Mouse (Mus musculus) T-helper 2 cell (primary cell): ENCODE data around the gene Tex2.

Source experiments
- in situ Hi-C: fragments of 300-600 bp; cut with MboI, MseI; formaldehyde crosslinking; loops from one replicate; pipeline ENCODE4 v1.15.1; 2025; ENCODE audit warnings: high pct_unique_total_duplicates

Gene Tex2

DNA sequence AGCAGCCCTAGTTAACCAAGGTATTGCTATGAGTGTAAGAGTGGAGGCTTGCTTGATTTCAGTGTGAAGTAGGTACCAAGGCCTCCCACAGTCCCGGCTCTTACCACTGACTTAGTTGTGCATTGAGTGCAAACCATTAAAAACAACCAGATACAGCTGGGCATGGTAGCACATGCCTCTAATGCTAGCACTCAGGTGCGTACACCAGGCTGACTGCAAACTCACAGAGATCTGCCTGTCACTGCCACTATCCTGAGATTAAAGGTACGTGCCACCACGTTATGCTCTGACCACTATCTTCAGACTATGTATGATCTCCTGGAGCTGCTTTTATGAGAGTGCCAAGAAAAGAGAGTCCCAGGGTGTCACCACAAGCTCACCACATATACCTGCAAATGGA, 67.1 kb downstream of the Tex2 start:
- in situ Hi-C loops: no loop called here

GRCm38 (mm10) chr11:106544916-106545315, 68.3 kb downstream of the Tex2 start:
- in situ Hi-C loops: no loop called here

GRCm38 (mm10) chr11:106544133-106544532, 69.1 kb downstream of the Tex2 start:
- in situ Hi-C loops: no loop called here

- in situ Hi-C loops: no loop called here
Observed at GRCm38 (mm10) chr11:106543006-106543405, 70.2 kb downstream of the Tex2 start.

DNA sequence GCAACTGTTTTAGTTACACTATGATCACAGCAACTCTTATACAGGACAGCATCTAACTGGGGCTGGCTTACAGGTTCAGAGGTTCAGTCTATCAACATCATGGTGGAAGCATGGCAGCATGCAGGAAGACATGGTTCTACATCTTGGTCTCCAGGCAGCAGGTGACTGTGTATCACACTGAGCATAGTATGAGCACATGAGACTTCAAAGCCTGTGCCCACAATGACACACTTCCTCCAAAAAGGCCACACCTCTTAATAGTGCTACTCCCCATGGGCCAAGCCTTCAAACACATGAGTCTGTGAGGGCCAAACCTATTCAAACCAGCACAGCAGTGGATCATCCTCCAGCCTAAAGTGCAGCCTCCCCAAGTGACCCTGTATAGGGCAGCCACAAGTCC, 70.8 kb downstream of the Tex2 start:
- in situ Hi-C loops: no loop called here

GRCm38 (mm10) chr11:106540506-106541268, 72.5 kb downstream of the Tex2 start:
- in situ Hi-C loops: no loop called here

DNA sequence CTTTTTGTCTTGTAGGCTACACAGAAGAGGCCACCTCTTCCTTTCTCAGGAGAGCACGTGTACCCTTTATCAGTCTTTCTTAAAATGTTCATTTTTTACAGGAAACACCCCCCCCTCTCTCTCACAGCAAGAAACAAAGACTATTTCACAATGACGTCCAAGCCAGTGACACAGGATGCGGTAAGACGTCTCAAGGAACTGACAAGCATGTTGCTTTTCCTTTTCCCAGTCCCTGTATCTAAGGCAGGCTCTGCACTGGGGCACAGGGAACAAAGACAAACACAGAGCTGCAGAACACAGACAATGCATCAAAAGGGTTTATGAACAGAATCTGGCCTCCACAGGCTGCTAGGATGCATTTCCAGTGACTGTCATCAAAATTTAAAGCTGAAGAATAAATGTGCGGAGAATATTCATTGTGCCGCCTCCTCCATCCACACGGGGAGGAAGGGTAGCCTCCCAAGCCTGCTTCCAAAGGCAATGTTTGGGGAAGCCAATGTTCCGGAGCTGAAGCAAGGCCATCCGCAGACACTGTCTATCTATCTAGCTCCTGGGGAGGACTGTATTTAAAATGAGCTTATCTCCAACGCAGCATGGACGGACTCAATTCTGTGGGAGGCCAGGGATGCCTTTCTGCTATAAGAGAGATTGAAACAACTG, 76.8 kb downstream of the Tex2 start:
- in situ Hi-C loops: loop anchor here (10.0 kb wide), 1 partner anchor 238 kb away; the partner anchor contains the start of gene Polg2

GRCm38 (mm10) chr11:106535660-106536252, 77.5 kb downstream of the Tex2 start:
- in situ Hi-C loops: loop anchor here (10.0 kb wide), 1 partner anchor 239 kb away; the partner anchor contains the start of gene Polg2

DNA sequence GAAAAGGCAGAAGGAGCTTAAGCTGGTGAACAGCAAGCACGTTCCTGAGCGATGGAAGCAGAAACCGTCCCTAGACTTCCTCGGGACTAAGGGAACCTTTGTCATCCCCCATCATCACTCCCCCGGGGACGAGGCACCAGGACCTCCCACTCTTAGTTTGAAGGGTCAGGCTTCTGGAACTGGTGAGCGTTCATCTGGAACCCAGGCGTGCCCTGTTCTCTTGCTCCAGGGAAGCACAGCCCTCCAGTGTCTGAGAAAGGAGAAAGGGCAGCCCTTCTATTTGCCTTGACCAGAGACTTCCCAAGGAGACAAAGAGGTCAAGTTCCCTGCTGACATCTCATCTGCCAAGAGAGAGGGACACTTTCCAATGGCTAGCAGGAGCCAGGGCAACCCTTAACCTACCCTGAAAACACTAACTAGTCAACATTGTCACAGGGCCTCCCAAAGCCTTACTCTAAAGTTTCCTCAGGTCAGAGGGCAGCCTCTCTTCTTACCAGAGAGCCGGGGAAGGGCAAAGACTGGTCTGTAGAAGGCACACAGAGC, 80.9 kb downstream of the Tex2 start:
- in situ Hi-C loops: loop anchor here (10.0 kb wide), 1 partner anchor 242 kb away; the partner anchor contains the start of gene Polg2

GRCm38 (mm10) chr11:106529786-106530185, 83.4 kb downstream of the Tex2 start:
- in situ Hi-C loops: loop anchor here (5.0 to 10.0 kb wide), 4 partner anchors 73 to 428 kb away; partner anchors contain the start of genes Cd79b and Polg2

- in situ Hi-C loops: loop anchor here (5.0 kb wide), 3 partner anchors 73 to 428 kb away; partner anchors contain the start of gene Cd79b
Observed at GRCm38 (mm10) chr11:106529113-106529512, 84.1 kb downstream of the Tex2 start.

GRCm38 (mm10) chr11:106527926-106528325, 85.3 kb downstream of the Tex2 start:
- in situ Hi-C loops: loop anchor here (5.0 kb wide), 3 partner anchors 74 to 429 kb away; partner anchors contain the start of gene Cd79b

DNA sequence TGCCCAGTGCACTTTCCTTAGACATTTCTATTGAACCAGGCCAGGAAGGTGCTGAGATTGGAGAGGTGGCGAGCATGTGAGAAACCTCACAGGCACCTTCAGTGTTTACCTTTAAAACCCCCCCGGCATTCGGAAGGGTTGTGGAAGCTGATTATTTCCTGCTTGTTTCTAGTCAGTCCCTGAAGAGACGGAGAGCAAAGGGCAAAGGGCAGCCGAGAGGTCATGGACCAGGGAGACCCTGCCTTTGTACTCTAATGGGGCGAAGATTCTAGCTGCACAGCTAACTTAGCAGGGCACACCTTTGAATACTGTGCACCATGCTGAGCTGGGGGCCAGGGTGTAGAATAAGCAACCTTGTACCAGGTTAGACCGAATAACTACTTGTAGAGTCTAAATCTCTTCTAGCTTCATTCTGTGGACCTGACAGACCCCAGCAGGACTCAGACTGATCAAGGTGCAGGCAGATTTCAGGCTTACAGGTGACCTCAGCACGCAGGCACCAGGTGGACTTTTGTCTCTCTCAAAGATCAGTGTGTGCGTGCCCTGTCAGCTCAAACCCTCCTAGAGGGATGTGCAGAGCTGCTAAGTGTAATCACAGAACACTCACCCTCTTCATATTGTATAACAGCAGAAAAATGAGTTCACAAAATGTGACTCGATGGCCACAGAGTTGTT, 85.9 kb downstream of the Tex2 start:
- in situ Hi-C loops: loop anchor here (5.0 kb wide), 3 partner anchors 75 to 430 kb away; partner anchors contain the start of gene Cd79b

- in situ Hi-C loops: no loop called here
Observed at GRCm38 (mm10) chr11:106522538-106522937, 90.7 kb downstream of the Tex2 start.

- in situ Hi-C loops: no loop called here
Observed at GRCm38 (mm10) chr11:106521612-106522011, 91.6 kb downstream of the Tex2 start.

DNA sequence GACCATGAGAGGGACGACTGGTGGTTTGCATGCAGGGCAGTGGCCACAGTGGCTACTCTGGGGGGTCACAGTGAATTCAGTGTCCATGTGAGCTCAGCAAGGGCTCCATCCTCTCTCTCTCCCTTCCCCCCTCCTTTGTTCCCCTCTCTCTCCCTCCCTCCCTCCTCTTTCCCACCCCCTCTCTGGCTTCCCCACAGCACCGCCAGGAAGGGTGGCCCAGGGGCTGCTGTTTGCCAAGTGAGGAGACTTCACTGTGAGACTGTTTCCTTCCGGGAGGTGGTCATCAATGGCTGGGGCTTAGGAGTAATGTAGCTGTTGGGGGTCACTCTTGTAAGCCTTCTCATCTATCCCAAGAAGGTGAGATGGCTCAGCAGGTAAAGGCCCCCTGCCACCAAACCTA, 92.8 kb downstream of the Tex2 start:
- in situ Hi-C loops: no loop called here

DNA sequence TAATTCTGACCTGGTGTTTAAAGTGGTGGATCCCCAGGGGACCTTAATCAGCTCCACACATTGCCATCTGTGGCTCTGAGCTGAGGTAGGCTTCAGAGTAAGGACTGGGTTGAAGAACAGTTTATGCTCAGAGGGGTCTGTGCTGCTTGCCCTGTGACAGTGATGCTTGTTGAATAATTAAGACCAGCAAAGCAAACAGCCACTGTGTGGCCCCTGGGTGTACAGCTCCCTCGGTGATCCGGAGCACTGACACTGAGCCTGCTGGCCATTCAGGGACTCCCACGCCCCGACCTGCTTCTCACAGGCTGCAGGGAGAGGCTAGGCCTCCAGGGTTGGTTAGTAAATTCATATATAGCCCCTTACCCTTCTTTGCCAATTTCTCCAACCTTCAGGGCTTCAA, 93.7 kb downstream of the Tex2 start:
- in situ Hi-C loops: loop anchor here (5.0 kb wide), 1 partner anchor 103 kb away; no protein-coding TSS in a partner anchor

DNA sequence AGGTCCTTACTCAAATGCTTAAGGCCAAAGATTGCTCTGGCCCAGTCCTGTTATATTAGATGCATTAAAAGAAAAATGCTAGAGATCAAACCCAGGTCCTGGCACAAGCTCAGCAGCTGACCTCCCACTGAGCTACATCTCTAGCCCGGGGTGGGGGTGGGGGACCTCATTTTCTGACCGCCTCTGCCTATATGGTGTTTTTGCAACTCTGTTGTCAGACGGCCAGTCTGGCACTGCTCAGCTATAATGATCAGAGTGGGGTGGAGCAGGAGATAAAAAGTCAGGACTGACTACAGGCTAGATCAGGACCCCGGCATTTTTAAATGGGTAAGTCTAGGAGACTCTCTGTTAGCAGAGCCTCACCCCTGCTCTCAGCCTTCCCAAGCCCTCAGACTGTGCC, 94.8 kb downstream of the Tex2 start:
- in situ Hi-C loops: loop anchor here (5.0 kb wide), 1 partner anchor 104 kb away; no protein-coding TSS in a partner anchor

GRCm38 (mm10) chr11:106515079-106515745, 98.0 kb downstream of the Tex2 start:
- in situ Hi-C loops: loop anchor here (5.0 kb wide), 1 partner anchor 107 kb away; no protein-coding TSS in a partner anchor

GRCm38 (mm10) chr11:106514446-106514845, 98.8 kb downstream of the Tex2 start:
- in situ Hi-C loops: no loop called here

GRCm38 (mm10) chr11:106513166-106513565, 100.1 kb downstream of the Tex2 start:
- in situ Hi-C loops: no loop called here
